Mouse (Mus musculus) thymus, adult 2 months (tissue): ENCODE measurements around the gene Pcnx2. TPM values are rescaled to one million over a fixed set of nuclear protein-coding genes. Genes with fewer than 3 reads are reported as not detected.

Source experiments
- DNase-seq: peaks from one replicate; pipeline ENCODE4 v3.0.0; 2021
- H3K27ac ChIP-seq: fragments of 200-500 bp; 2 replicates; pipeline ENCODE4 v1.5.1; 2012; ENCODE audit warnings: low read length, control low read depth; ENCODE audit not compliant: control insufficient read depth, insufficient read depth
- H3K27me3 ChIP-seq: fragments of 200-500 bp; 2 replicates; pipeline ENCODE4 v1.6.1; 2012; ENCODE audit warnings: mild to moderate bottlenecking, low read length, moderate library complexity, mixed read lengths; ENCODE audit not compliant: control insufficient read depth, insufficient read depth
- H3K36me3 ChIP-seq: fragments of 200-500 bp; 2 replicates; pipeline ENCODE4 v1.6.1; 2012; ENCODE audit warnings: mild to moderate bottlenecking, low read length, moderate library complexity; ENCODE audit not compliant: control insufficient read depth, insufficient read depth
- H3K4me1 ChIP-seq: fragments of 200-500 bp; replicated peaks from 2 replicates; pipeline ENCODE4 v1.6.1; 2012; ENCODE audit warnings: low read length; ENCODE audit not compliant: control insufficient read depth, insufficient read depth
- H3K4me3 ChIP-seq: fragments of 200-500 bp; 2 replicates; pipeline ENCODE4 v1.5.1; 2012; ENCODE audit warnings: mild to moderate bottlenecking, low read length, control low read depth, moderate library complexity; ENCODE audit not compliant: control insufficient read depth, insufficient read depth
- CTCF ChIP-seq: fragments of 200-500 bp; IDR thresholded peaks from 2 replicates; pipeline ENCODE4 v1.5.1; 2012; ENCODE audit warnings: mild to moderate bottlenecking, control low read depth, low read length, moderate library complexity, borderline replicate concordance; ENCODE audit not compliant: control insufficient read depth, poor library complexity, insufficient read depth; ENCODE audit errors: extremely low read depth
- POLR2A ChIP-seq: fragments of 200-500 bp; IDR thresholded peaks from 2 replicates; pipeline ENCODE4 v1.6.1; 2012; ENCODE audit warnings: mild to moderate bottlenecking, low read length, control low read depth, moderate library complexity; ENCODE audit not compliant: control insufficient read depth, poor library complexity, insufficient read depth; ENCODE audit errors: extremely low read depth
- WGBS: fragments of 180-500 bp; shearing (Covaris S2); methylation state at CpG from one replicate; pipeline ENCODE4 v1.1.7; 2018; 5-methylcytosine and 5-hydroxymethylcytosine counted together
- polyA plus RNA-seq: library from polyadenylated mRNA; depleted of rRNA; stranded (reverse); fragments of >200 nt; gene quantifications from 2 replicates; pipeline ENCODE4 v1.2.3, GENCODE M21; 2012

The Pcnx2 gene
- polyA plus RNA-seq, 1 experiment = 0.34 TPM

- TF ChIP-seq POLR2A (no peak), CTCF (no peak)
- no peak overlapping the region for H3K4me3 ChIP-seq
- H3K36me3 ChIP-seq = no peaks in the 10 kb centered on the region
- H3K4me1 ChIP-seq = no peaks in the 10 kb centered on the region
- DNase-seq = no peak
- no peak overlapping the region for H3K27ac ChIP-seq
- no peaks in the 10 kb centered on the region for H3K27me3 ChIP-seq
- WGBS = 78% methylated on average over 9 of the region's 9 CpGs
These were observed 141.6 kb downstream of the Pcnx2 start for GRCm38 (mm10) chr8:125756391-125757105.

DNA sequence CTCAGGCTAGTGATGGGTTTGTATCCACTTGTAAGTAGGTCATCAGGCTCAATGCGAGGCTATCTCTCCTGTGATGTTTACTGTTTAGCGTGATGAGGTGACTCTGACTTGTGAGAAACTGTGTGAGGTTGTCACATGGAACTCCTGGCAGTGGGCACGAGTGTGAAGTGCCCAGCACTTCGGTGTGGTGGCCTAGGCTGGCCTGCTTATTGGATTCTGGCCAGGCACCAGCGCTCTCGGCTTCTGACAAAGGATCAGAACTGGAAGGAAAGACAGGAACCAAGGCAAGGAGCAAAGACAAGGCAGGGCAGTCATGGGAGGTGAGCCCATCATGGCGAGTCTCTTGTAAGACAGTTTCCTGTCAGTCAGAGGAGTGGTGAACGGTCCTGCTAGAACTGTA lies 142.2 kb downstream of the Pcnx2 start:
- no peak for DNase-seq
- Histone ChIP-seq H3K27ac (no peak overlapping the region), H3K27me3 (no peaks in the 10 kb centered on the region), H3K36me3 (no peaks in the 10 kb centered on the region), H3K4me3 (no peak overlapping the region), H3K4me1 (no peaks in the 10 kb centered on the region)
- TF ChIP-seq POLR2A (no peak), CTCF (no peak)
- WGBS = 83% methylated on average over 8 of the region's 8 CpGs

DNA sequence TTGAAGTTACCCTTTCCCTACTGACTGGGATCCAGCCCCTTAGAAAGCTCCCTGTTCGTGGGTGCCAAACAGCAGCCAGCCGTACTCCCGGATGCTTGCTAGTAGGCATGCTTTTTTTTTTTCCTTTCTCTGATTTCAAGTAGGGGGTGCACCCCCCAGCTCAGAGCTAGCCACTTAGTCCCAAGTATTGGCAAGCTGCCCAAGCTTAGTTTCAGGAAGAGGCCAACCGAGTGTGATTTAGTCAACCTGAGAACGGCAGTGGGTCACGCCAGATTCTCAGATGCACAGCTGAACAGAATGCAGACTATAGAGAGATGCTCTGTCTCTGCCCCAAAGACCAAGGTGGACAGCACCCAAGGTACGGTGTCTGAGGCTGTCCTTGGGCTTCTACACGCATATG lies 147.3 kb downstream of the Pcnx2 start:
- Histone ChIP-seq H3K27me3 (no peaks in the 10 kb centered on the region), H3K27ac (no peak overlapping the region), H3K4me3 (no peak overlapping the region), H3K36me3 (no peaks in the 10 kb centered on the region), H3K4me1 (no peaks in the 10 kb centered on the region)
- DNase-seq = no peak
- TF ChIP-seq CTCF = no peak
- no peak for TF ChIP-seq POLR2A
- 41% methylated on average over 8 of the region's 8 CpGs for WGBS

DNA sequence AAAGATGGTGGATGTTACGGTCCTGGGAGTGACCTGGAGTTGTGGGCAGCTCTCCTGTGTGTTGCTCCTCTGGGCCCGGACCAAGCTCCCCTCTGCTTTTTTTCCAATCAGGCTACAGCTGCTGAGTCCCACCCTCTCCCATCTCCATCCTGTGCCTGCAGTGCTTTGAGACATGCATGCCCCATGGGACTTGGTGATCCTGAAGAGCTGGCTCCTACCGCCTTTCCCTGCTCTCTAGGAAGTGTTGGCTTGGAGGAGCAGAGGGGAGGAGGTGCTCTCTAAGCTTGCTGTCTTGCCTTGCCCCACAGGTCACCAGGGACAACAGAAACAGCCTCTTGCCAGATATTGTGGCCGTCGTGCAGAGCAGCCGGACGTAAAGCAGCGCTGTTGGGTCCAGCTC lies 150.7 kb downstream of the Pcnx2 start:
- 97% methylated on average over 8 of the region's 8 CpGs for WGBS
- no peak overlapping the region for H3K27ac ChIP-seq
- DNase-seq = no peak
- H3K4me1 ChIP-seq = 0 out of 2 replicates have a peak, but pooled peaks cover 3% of the 10 kb centered on the region
- H3K27me3 ChIP-seq = no peaks in the 10 kb centered on the region
- H3K4me3 ChIP-seq = no peak overlapping the region
- no peaks in the 10 kb centered on the region for H3K36me3 ChIP-seq
- TF ChIP-seq POLR2A (no peak), CTCF (no peak)

DNA sequence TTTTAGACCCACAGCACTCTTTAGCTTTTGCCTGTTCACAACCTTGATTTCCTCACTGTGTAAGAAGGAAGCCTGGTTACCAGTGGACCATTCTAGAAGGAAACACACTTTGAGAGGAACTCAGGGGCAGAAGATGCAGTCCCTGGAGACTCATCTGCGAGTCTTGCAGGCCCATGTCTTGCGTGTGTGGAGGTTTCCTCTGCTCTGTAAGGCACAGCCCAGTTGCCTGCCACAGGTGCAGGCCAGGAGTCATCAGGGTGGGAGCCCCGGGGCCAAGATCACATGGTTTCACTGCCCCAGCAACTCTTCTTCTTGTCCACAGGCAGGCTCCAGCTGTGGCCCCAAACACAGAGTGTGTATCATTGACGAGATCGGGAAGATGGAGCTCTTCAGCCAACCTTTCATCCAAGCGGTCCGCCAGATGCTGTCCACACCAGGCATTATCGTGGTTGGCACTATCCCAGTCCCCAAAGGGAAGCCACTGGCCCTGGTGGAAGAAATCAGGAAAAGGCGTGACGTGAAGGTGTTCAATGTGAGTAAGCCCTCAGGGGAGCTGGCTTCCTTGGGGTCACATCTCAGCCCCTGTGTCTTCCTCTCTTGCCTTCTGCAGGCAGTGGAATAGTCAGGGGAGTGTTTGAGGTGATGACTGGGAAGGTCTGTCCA lies 153.1 kb downstream of the Pcnx2 start:
- WGBS = 90% methylated on average over 10 of the region's 10 CpGs
- Histone ChIP-seq H3K4me1 (peaks cover 15% of the 10 kb centered on the region), H3K27me3 (no peaks in the 10 kb centered on the region), H3K27ac (no peak overlapping the region), H3K4me3 (no peak overlapping the region), H3K36me3 (no peaks in the 10 kb centered on the region)
- TF ChIP-seq CTCF (no peak), POLR2A (no peak)
- DNase-seq = no peak

GRCm38 (mm10) chr8:125742406-125742805 lies 155.7 kb downstream of the Pcnx2 start:
- TF ChIP-seq CTCF (no peak), POLR2A (no peak)
- Histone ChIP-seq H3K4me1 (peaks cover 15% of the 10 kb centered on the region), H3K27ac (no peak overlapping the region), H3K27me3 (no peaks in the 10 kb centered on the region), H3K4me3 (no peak overlapping the region), H3K36me3 (no peaks in the 10 kb centered on the region)
- WGBS = 35% methylated on average over 8 of the region's 8 CpGs
- no peak for DNase-seq
